10 mouse cellular contexts compared by ENCODE assay signal in the genomic region with DNA sequence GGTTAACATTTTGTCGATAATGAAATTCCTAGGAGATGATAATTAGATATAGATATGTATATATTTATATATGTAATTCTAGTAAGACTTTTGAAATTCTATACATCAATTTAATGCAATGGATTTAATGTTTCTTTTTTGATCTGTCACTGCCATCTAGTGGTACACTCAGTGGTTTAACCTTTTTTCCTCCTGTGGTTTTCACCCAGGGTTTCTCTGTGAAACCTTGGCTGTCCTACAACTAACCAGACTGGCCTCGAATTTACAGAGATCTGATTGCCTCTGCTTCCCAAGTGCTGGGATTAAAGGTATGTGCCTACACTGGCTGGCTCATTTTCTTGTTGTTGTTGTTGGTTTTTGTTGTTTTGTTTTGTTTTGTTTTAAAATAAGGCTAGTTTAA.
DNase-seq lines count a peak whose midpoint lies in the region; ATAC-seq and TF ChIP-seq lines count a peak whose summit lies in the region.
"Had no signal": no experiment of that assay in that cellular context is flagged by ENCODE, and none has a peak within 500 bp of the region (broad histone marks: within the 10 kb centered on the region; RNA-seq: fewer than 3 reads in every experiment).

No protein-coding gene starts in this region.

- ATAC-seq in liver, postnatal 0 days = no peak
- no peak for ATAC-seq in liver, embryonic 11.5 days (replicated peaks; ENCODE audit: low FRiP score)
- peak; percentile 81 for ATAC-seq in forebrain, embryonic 13.5 days

- H3K4me2 ChIP-seq in liver, postnatal 0 days (ENCODE audit: low read depth, low read length) = no peak overlapping the region
- H3K4me2 ChIP-seq in liver, embryonic 11.5 days = no peak overlapping the region
- H3K4me2 ChIP-seq in forebrain, embryonic 13.5 days = no peak overlapping the region
- H3K4me2 ChIP-seq: limb, embryonic 12.5 days had no signal

- H3K4me3 ChIP-seq in liver, postnatal 0 days (ENCODE audit: low read depth, low read length) = no peak overlapping the region
- H3K4me3 ChIP-seq in liver, embryonic 11.5 days (ENCODE audit: low read depth, low read length) = no peak overlapping the region
- no peak overlapping the region for H3K4me3 ChIP-seq in forebrain, embryonic 13.5 days
- H3K4me3 ChIP-seq: limb, embryonic 12.5 days had no signal

- WGBS in liver, postnatal 0 days (ENCODE audit: insufficient replicate concordance) = 14% methylated on average over 2 of the region's 2 CpGs
- WGBS in liver, embryonic 11.5 days = 17% methylated on average over 2 of the region's 2 CpGs
- WGBS in forebrain, embryonic 13.5 days = 22% methylated on average over 2 of the region's 2 CpGs

- no peaks in the 10 kb centered on the region for H3K36me3 ChIP-seq in liver, postnatal 0 days (replicated peaks; ENCODE audit: insufficient read depth, low read length)
- H3K36me3 ChIP-seq in liver, embryonic 11.5 days (ENCODE audit: control insufficient read depth, insufficient read depth, low read length) = no peaks in the 10 kb centered on the region
- H3K36me3 ChIP-seq in forebrain, embryonic 13.5 days (ENCODE audit: poor library complexity, severe bottlenecking) = no peaks in the 10 kb centered on the region
- H3K36me3 ChIP-seq: limb, embryonic 12.5 days had no signal

- TF ChIP-seq CTCF in liver, postnatal 0 days (IDR thresholded peaks at IDR 0.05; ENCODE audit: low read depth) = peak; percentile 56

- H3K4me1 ChIP-seq in liver, postnatal 0 days (ENCODE audit: insufficient read depth) = no peaks in the 10 kb centered on the region
- no peaks in the 10 kb centered on the region for H3K4me1 ChIP-seq in liver, embryonic 11.5 days (replicated peaks; ENCODE audit: control insufficient read depth, insufficient read depth, low read length)
- no peaks in the 10 kb centered on the region for H3K4me1 ChIP-seq in forebrain, embryonic 13.5 days
- H3K4me1 ChIP-seq: limb, embryonic 12.5 days had no signal

- H3K27ac ChIP-seq in liver, postnatal 0 days (ENCODE audit: low read depth) = no peak overlapping the region
- no peak overlapping the region for H3K27ac ChIP-seq in liver, embryonic 11.5 days (ENCODE audit: low read depth, low read length)
- no peak overlapping the region for H3K27ac ChIP-seq in forebrain, embryonic 13.5 days
- H3K27ac ChIP-seq: limb, embryonic 12.5 days had no signal

- no peak for TF ChIP-seq EP300 in liver, postnatal 0 days (IDR thresholded peaks at IDR 0.05; ENCODE audit: low read depth)

- H3K9me3 ChIP-seq in liver, postnatal 0 days (ENCODE audit: low read length) = no peaks in the 10 kb centered on the region
- no peaks in the 10 kb centered on the region for H3K9me3 ChIP-seq in liver, embryonic 11.5 days (ENCODE audit: control insufficient read depth, low read length)
- no peaks in the 10 kb centered on the region for H3K9me3 ChIP-seq in forebrain, embryonic 13.5 days (replicated peaks)
- H3K9me3 ChIP-seq: limb, embryonic 12.5 days had no signal

- DNase-seq in cerebellum, adult 9-10 months = peak; percentile 1
- no peak for DNase-seq in cerebellum, postnatal 4 days (ENCODE audit: low spot score in 2 of 2)
- no peak for DNase-seq in liver, postnatal 0 days
- DNase-seq in liver, embryonic 11.5 days (ENCODE audit: low spot score) = no peak
- DNase-seq in retina, embryonic 14.5 days (ENCODE audit: low spot score) = peak; percentile 80
- no peak for DNase-seq in layer of hippocampus, adult 9-11 months
- DNase-seq in heart, adult 18-20 months = no peak
- DNase-seq: cerebellum, adult 9-11 months had no signal

- H3K27me3 ChIP-seq in liver, postnatal 0 days (ENCODE audit: insufficient read depth, low read length) = no peaks in the 10 kb centered on the region
- no peaks in the 10 kb centered on the region for H3K27me3 ChIP-seq in liver, embryonic 11.5 days (replicated peaks; ENCODE audit: control insufficient read depth, insufficient read depth, low read length)
- no peaks in the 10 kb centered on the region for H3K27me3 ChIP-seq in forebrain, embryonic 13.5 days
- H3K27me3 ChIP-seq: limb, embryonic 12.5 days had no signal

- no peak overlapping the region for H3K9ac ChIP-seq in liver, postnatal 0 days (replicated peaks)
- no peak overlapping the region for H3K9ac ChIP-seq in liver, embryonic 11.5 days (ENCODE audit: low read depth, low read length)
- no peak overlapping the region for H3K9ac ChIP-seq in forebrain, embryonic 13.5 days
- H3K9ac ChIP-seq: limb, embryonic 12.5 days had no signal

Comparison
In these comparisons a context has a peak if more than half of its experiments do, and no peak if none do; other contexts are left out.
1. DNase-seq: peak in cerebellum, adult 9-10 months (single experiment) and retina, embryonic 14.5 days (single experiment); none in cerebellum, postnatal 4 days (0 of 2), liver, postnatal 0 days (single experiment), liver, embryonic 11.5 days (single experiment), layer of hippocampus, adult 9-11 months (single experiment) and heart, adult 18-20 months (0 of 2).